Mouse (Mus musculus) ovary, adult 18-20 months (tissue): ENCODE results near the gene Rprm.

Experiments
- DNase-seq: peaks from one replicate; pipeline ENCODE4 v3.0.0; 2022; ENCODE audit warnings: low spot score, mixed read lengths

Gene Rprm

GRCm38 (mm10) chr2:54085430-54086087 lies at the start of gene Rprm:
Rprm (minus strand) TSS chr2:54085552.
- peak; percentile 70 for DNase-seq

DNA sequence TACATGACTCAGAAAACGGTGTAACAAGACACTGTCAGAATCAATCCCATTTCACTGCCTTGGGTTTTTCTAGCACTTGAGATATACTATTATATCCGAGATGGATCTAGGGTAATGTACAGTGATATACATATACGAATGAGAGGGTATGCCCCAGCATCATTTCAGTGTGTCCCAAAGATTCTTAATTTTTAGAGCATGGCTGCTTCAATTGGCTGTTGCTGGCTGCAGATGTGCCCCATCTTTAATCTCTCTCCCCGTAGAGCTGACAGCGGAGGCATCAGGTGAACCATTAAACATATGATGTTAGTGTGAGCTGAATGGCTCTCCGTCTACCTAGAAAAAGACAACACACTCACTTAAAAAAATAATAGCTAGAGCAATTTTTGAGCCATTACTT lies 34.0 kb upstream of the Rprm start:
- no peak for DNase-seq

DNA sequence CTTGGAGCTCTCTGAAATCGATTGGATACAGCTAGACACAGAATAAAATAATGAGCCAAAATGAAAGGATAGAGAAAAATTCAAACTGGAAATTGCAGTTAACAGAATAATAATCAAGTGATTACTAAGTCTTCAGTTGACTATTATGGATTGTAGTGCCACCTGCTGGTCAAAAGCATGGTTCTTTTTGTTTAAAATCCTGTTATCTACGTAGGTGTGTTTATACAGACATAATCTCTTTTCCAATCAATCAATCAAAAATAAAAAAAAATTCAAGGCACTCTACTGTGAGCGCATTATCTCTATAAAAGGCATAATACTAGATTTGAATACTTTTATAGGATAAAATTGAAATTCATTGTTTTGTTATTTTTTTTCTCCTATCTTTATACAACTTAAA lies 33.5 kb upstream of the Rprm start:
- no peak for DNase-seq

DNA sequence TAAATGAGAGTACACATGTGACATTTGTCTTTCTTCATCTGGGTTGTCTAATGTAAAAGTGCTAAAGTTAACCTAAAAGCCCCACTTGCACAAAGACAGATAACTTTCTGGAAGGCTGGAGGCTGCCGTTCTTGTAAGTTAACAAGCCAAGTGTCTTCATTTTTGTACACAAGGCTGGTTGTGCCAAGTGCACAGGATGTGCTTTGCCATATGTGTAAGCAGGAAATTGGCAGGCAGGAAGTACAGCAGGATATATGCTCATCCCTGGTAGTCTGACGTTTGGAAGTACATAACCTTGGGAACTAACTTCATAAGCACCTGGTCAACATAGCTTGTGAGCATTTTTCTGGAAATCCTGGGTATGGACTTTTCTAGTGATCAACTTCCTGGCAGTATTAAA lies 25.9 kb upstream of the Rprm start:
- DNase-seq: no peak

GRCm38 (mm10) chr2:54106232-54106726 lies 20.9 kb upstream of the Rprm start:
- DNase-seq: no peak

GRCm38 (mm10) chr2:54099939-54100338 lies 14.6 kb upstream of the Rprm start:
- DNase-seq: no peak

DNA sequence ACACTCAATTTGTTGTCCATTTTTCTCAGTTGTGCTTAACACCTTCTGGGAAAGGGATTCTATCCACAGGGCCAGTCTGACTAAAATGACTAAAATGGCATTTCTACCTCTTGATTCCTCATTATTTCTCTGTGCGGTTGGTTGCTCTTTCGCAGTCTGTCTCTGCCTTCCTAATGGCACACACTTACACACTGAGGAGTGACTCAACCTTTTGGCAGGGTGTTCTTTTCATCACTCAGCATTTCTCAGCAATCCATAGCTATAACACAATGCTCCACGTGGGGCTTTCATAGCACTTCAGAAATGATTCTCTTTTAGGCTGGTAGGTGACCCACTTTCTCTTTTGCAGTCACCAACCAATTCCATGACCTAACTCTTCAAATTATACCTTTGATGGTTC lies 7.3 kb upstream of the Rprm start:
- no peak for DNase-seq

- no peak for DNase-seq
These were observed 902 bp upstream of the Rprm start for GRCm38 (mm10) chr2:54086254-54086653.

GRCm38 (mm10) chr2:54084737-54085429 lies 469 bp downstream of the Rprm start:
- DNase-seq: peak; percentile 2

GRCm38 (mm10) chr2:54083861-54084736 lies 1.3 kb downstream of the Rprm start:
- no peak for DNase-seq

- no peak for DNase-seq
These were observed 6.4 kb downstream of the Rprm start for GRCm38 (mm10) chr2:54078961-54079360.

GRCm38 (mm10) chr2:54071526-54071925 lies 13.8 kb downstream of the Rprm start:
- DNase-seq: no peak

DNA sequence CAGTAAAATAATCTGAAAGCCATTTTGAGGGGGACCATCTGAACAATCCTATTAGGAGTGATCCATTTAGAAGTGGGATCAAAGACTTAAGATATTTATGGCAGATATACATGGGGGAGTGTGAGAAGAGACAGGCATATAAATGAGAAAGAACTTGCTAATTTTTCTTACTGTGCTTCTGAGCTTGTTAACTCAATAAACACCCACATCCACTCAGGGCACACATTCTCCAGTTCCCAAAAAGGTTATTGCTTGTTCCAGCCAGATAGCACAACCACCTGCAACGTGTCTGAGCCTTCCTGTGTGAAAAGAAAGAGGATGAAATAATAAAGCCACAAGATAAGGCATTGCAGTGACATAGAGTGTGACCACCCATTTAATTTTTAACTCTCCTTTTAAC lies 22.9 kb downstream of the Rprm start:
- DNase-seq: no peak

GRCm38 (mm10) chr2:54061039-54061438 lies 24.3 kb downstream of the Rprm start:
- DNase-seq: no peak
